Mouse (Mus musculus): ENCODE measurements around the gene Apela.

DNA sequence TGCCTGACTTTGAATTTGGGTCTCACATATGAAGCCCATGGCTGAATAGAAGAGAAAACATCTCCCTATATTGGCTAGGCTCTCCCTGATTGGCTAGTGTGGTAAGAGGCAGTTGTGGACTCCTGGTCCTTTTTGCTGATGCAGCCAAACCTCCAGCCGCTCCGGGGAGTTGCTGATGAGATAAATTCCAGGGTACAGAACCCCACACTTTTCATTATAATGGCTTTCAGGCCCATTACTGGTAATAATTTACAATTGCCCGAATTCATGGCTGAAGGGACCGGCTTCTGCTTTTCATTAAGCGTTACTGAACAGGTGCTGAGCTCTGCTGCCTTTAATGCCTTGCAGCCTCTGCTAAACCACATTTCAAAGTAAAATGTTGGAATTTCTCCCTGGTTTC, 16.8 kb upstream of the Apela start:
- TF ChIP-seq JUN (IDR thresholded peaks at IDR 0.05; ENCODE audit: insufficient read depth, low read depth, low read length): no peak
- no peak for TF ChIP-seq POLR2A (IDR thresholded peaks at IDR 0.05; ENCODE audit: low read depth, low read length)
- TF ChIP-seq TCF12 (IDR thresholded peaks at IDR 0.05; ENCODE audit: low read depth, low read length): no peak
- TF ChIP-seq POLR2AphosphoS2 (IDR thresholded peaks at IDR 0.05; ENCODE audit: low read depth, low read length): no peak
- no peak for TF ChIP-seq RCOR1 (conservative IDR thresholded peaks at IDR 0.05; ENCODE audit: low read depth, low read length)
- TF ChIP-seq GABPA (IDR thresholded peaks at IDR 0.05; ENCODE audit: insufficient replicate concordance, low read depth, low read length): no peak
- no peak for TF ChIP-seq ZMIZ1 (IDR thresholded peaks at IDR 0.05; ENCODE audit: low read depth, low read length)
